Mouse (Mus musculus): ENCODE results near the gene Gm20747.
"Not testable (repeated sequence)": the region's sequence is repeated elsewhere in the genome, so short reads cannot be mapped to it uniquely, and the experiment has no call there.

Gene Gm20747

DNA sequence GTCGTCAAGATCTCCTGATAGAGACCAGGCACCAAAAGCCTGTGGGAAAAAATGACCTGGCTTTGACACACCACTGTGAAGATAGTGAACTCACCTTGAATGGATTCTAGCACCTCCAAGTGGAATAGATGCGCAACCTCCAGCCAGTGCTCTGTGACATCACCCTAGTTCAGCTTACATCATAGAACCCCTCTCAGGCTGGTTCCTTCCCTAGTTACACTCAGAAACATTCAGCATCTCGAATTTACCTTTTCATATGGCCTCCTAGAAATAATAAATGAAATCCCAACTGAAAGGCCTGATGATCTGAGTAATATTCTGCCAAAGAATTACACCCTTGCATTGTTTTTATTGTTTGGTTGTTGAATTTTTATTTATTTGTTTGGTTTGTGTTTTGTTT lies at the start of gene Gm20747:
Gene Gm20747, minus strand, starts transcription at position 101 of the 400 bp plus-strand sequence.
- ATAC-seq (ENCODE audit: insufficient number of reproducible peaks, low FRiP score, low TSS enrichment), result not testable (repeated sequence)
